Mouse (Mus musculus) hindbrain, embryonic 13.5 days (tissue): ENCODE data around the gene Lyve1. TPM values are rescaled to one million over a fixed set of nuclear protein-coding genes. Genes with fewer than 3 reads are reported as not detected.

Experiments used
- ATAC-seq: fragments of 200-750 bp; cut with Nextera tagmentation; 2 replicates; pipeline ENCODE4 v1.8.0; 2017; ENCODE audit warnings: moderate TSS enrichment; ENCODE audit not compliant: low FRiP score
- H3K27ac ChIP-seq: fragments of 300-500 bp; sonication (generic); 2 replicates; pipeline ENCODE4 v1.5.1; 2015; ENCODE audit warnings: inconsistent platforms, mild to moderate bottlenecking, moderate library complexity
- H3K27me3 ChIP-seq: fragments of 300-500 bp; sonication (generic); 2 replicates; pipeline ENCODE4 v1.6.1; 2015; ENCODE audit warnings: mild to moderate bottlenecking, inconsistent platforms
- H3K36me3 ChIP-seq: fragments of 300-500 bp; sonication (generic); 2 replicates; pipeline ENCODE4 v1.6.1; 2015; ENCODE audit warnings: mild to moderate bottlenecking, inconsistent platforms
- H3K4me1 ChIP-seq: fragments of 300-500 bp; sonication (generic); replicated peaks from 2 replicates; pipeline ENCODE4 v1.6.1; 2015; ENCODE audit warnings: inconsistent platforms
- H3K4me2 ChIP-seq: fragments of 300-500 bp; sonication (generic); 2 replicates; pipeline ENCODE4 v1.6.1; 2015; ENCODE audit warnings: inconsistent platforms, mild to moderate bottlenecking, moderate library complexity
- H3K4me3 ChIP-seq: fragments of 300-500 bp; sonication (generic); 2 replicates; pipeline ENCODE4 v1.5.1; 2015; ENCODE audit warnings: mild to moderate bottlenecking, inconsistent platforms
- H3K9ac ChIP-seq: fragments of 300-500 bp; sonication (generic); 2 replicates; pipeline ENCODE4 v1.6.1; 2015; ENCODE audit warnings: mild to moderate bottlenecking, inconsistent platforms
- H3K9me3 ChIP-seq: fragments of 300-500 bp; sonication (generic); 2 replicates; pipeline ENCODE4 v1.6.1; 2016; ENCODE audit warnings: inconsistent platforms
- WGBS: fragments of 180-500 bp; shearing (Covaris S2); methylation state at CpG from one replicate; pipeline ENCODE4 v1.1.7; 2015; 5-methylcytosine and 5-hydroxymethylcytosine counted together
- microRNA-seq: library from miRNA; unstranded; fragments of <30 nt; microRNA quantifications from one replicate; pipeline ENCODE4, GENCODE M21; 2016
- polyA plus RNA-seq: library from polyadenylated mRNA; unstranded; fragments of >200 nt; fragmentation: Nextera tagmentation; extraction: Ambion mirVana; gene quantifications from 2 replicates; pipeline ENCODE4 v1.2.1, GENCODE M21; 2015

The Lyve1 gene
- polyA plus RNA-seq, 1 experiment from 2014 or later: 6.9 TPM

DNA sequence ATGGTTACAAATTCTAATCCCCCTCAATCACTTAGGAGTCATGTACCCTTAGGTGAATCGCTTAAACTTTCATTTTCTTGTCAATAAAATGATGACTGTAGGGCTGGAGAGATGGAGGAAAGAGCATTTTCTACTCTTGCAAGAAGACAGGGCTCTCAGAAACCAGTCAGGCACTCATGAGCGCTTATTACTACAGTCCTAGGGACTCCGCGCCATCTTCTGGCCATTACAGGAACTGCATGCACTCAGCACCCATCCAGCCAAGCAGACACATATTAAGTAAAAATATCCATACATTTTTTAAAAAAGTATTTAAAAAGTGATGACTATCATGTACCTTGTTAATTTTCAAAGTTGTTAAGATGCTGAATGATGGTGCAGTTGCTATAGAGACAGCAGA is 62.0 kb downstream of the Lyve1 start:
- H3K27ac ChIP-seq: no peak overlapping the region
- no peaks in the 10 kb centered on the region for H3K9me3 ChIP-seq
- no peaks in the 10 kb centered on the region for H3K27me3 ChIP-seq
- WGBS: 1% methylated on average over 4 of the region's 4 CpGs
- no peak for ATAC-seq
- no peaks in the 10 kb centered on the region for H3K36me3 ChIP-seq
- H3K9ac ChIP-seq: no peak overlapping the region
- no peak overlapping the region for H3K4me2 ChIP-seq
- H3K4me1 ChIP-seq: peaks cover 10% of the 10 kb centered on the region; the same call in 1 of the 2 replicates
- no peak overlapping the region for H3K4me3 ChIP-seq

Small RNA genes within 50 kb of the gene (microRNA-seq; reads per million reads assigned to microRNA genes)
- gene Gm47282: not detected

Other genes starting within 250 kb of the Lyve1 start
- 60.3 and 62.1 TPM in 2 replicates for gene Sbf2, start 248.3 kb downstream of the Lyve1 start, polyA plus RNA-seq
- 3.0 and 3.9 TPM in 2 replicates for gene Adm, start 235.6 kb downstream of the Lyve1 start, polyA plus RNA-seq
- 4.3 and 4.9 TPM in 2 replicates for gene Ampd3, start 95.0 kb downstream of the Lyve1 start, polyA plus RNA-seq
- 29.7 and 31.2 TPM in 2 replicates for gene Rnf141, start 18.8 kb downstream of the Lyve1 start, polyA plus RNA-seq
- gene Mrvi1, start 119.2 kb upstream of the Lyve1 start, polyA plus RNA-seq: 0.79 and 0.89 TPM in 2 replicates
- gene Ctr9, start 165.7 kb upstream of the Lyve1 start, polyA plus RNA-seq: 94.3 and 96.9 TPM in 2 replicates
- 1,147 and 1,168 TPM in 2 replicates for gene Eif4g2, start 219.8 kb upstream of the Lyve1 start, polyA plus RNA-seq